Mouse (Mus musculus) CH12.LX (cell line): ENCODE results near the gene Tmem200b. TPM values are rescaled to one million over a fixed set of nuclear protein-coding genes. Genes with fewer than 3 reads are reported as not detected.

Experiments
- DNase-seq: peaks from one replicate; pipeline ENCODE4 v3.0.0-alpha.2; 2013; ENCODE audit errors: extremely low read depth
- H3K27ac ChIP-seq: 2 replicates; pipeline ENCODE4 v1.5.1; 2012; ENCODE audit warnings: low read depth, mild to moderate bottlenecking, control low read depth, moderate library complexity; ENCODE audit not compliant: insufficient read depth
- H3K27me3 ChIP-seq: replicated peaks from 2 replicates; pipeline ENCODE3; 2012; ENCODE audit warnings: inconsistent platforms
- H3K36me3 ChIP-seq, 2 experiments: replicated peaks in 1 of 2; 2 replicates each; pipeline versions ENCODE3 to v1.6.1; 2012; ENCODE audit warnings: inconsistent platforms in 1 of 2, low read length in 1 of 2, mild to moderate bottlenecking in 1 of 2, mixed read lengths in 1 of 2, moderate library complexity in 1 of 2; ENCODE audit not compliant: control insufficient read depth in 1 of 2, insufficient read depth in 1 of 2
- H3K4me1 ChIP-seq, 2 experiments: 2 replicates each; pipeline ENCODE4 v1.6.1; 2012; ENCODE audit warnings: inconsistent platforms in 1 of 2, moderate library complexity in 1 of 2; ENCODE audit not compliant: insufficient read depth in 2 of 2, control insufficient read depth in 1 of 2
- H3K4me2 ChIP-seq: 2 replicates; pipeline ENCODE4 v1.6.1; 2012; ENCODE audit warnings: low read depth, mild to moderate bottlenecking, control low read depth; ENCODE audit not compliant: poor library complexity, insufficient read depth, severe bottlenecking
- H3K4me3 ChIP-seq, 3 experiments: fragments of 150-350 bp in 1 of 3; sonication (generic) in 1 of 3; replicated peaks in 1 of 3; 2 replicates each; pipeline versions ENCODE3 to v1.5.1; 2011 to 2012; ENCODE audit warnings: low read depth in 2 of 3, low read length in 2 of 3, mild to moderate bottlenecking in 2 of 3, moderate library complexity in 2 of 3, control low read depth in 1 of 3, improper control_type of control experiment in 1 of 3, inconsistent platforms in 1 of 3, mixed read lengths in 1 of 3; ENCODE audit not compliant: poor library complexity in 1 of 3
- H3K79me2 ChIP-seq: replicated peaks from 2 replicates; pipeline ENCODE4 v1.6.1; 2012; ENCODE audit warnings: mild to moderate bottlenecking, moderate library complexity; ENCODE audit not compliant: control insufficient read depth, poor library complexity, insufficient read depth, severe bottlenecking; ENCODE audit errors: extremely low read depth
- H3K9ac ChIP-seq: 2 replicates; pipeline ENCODE4 v1.6.1; 2012; ENCODE audit warnings: low read depth, mild to moderate bottlenecking, control low read depth, moderate library complexity; ENCODE audit not compliant: insufficient read depth
- H3K9me3 ChIP-seq: replicated peaks from 2 replicates; pipeline ENCODE3; 2012; ENCODE audit warnings: low read length, inconsistent platforms, mixed read lengths
- BHLHE40 ChIP-seq: IDR thresholded peaks from 2 replicates; pipeline ENCODE4 v1.6.1; 2011; ENCODE audit warnings: mild to moderate bottlenecking, low read depth, low read length, improper control_type of control experiment
- ELF1 ChIP-seq: IDR thresholded peaks from 2 replicates; pipeline ENCODE4 v1.6.1; 2014; ENCODE audit warnings: low read depth, mild to moderate bottlenecking, inconsistent platforms, low read length, improper control_type of control experiment
- EP300 ChIP-seq: IDR thresholded peaks from 2 replicates; pipeline ENCODE4 v1.6.1; 2011; ENCODE audit warnings: low read length, improper control_type of control experiment
- HCFC1 ChIP-seq: IDR thresholded peaks from 2 replicates; pipeline ENCODE4 v1.6.1; 2012; ENCODE audit warnings: low read depth, mild to moderate bottlenecking, inconsistent platforms, low read length, improper control_type of control experiment
- IRF4 ChIP-seq: IDR thresholded peaks from 2 replicates; pipeline ENCODE4 v1.6.1; 2014; ENCODE audit warnings: low read depth, mild to moderate bottlenecking, inconsistent platforms, low read length, improper control_type of control experiment
- JUND ChIP-seq: conservative IDR thresholded peaks from 2 replicates; pipeline ENCODE4 v1.6.1; 2011; ENCODE audit warnings: low read depth, low read length, improper control_type of control experiment
- MAZ ChIP-seq: IDR thresholded peaks from 2 replicates; pipeline ENCODE4 v1.6.1; 2012; ENCODE audit warnings: low read depth, mild to moderate bottlenecking, inconsistent platforms, low read length, improper control_type of control experiment, moderate library complexity
- MYC ChIP-seq: IDR thresholded peaks from 2 replicates; pipeline ENCODE4 v1.6.1; 2011; ENCODE audit warnings: low read depth, mild to moderate bottlenecking, improper control_type of control experiment, low read length
- POLR2AphosphoS2 ChIP-seq: IDR thresholded peaks from 2 replicates; pipeline ENCODE4 v1.6.1; 2011; ENCODE audit warnings: low read depth, low read length, improper control_type of control experiment
- SIN3A ChIP-seq: IDR thresholded peaks from 2 replicates; pipeline ENCODE4 v1.6.1; 2012; ENCODE audit warnings: low read length, improper control_type of control experiment, inconsistent platforms
- TBP ChIP-seq: conservative IDR thresholded peaks from 2 replicates; pipeline ENCODE4 v1.6.1; 2011; ENCODE audit warnings: low read depth, low read length, improper control_type of control experiment
- USF1 ChIP-seq: IDR thresholded peaks from 2 replicates; pipeline ENCODE4 v1.6.1; 2014; ENCODE audit warnings: low read depth, mild to moderate bottlenecking, inconsistent platforms, low read length, improper control_type of control experiment
- USF2 ChIP-seq: conservative IDR thresholded peaks from 2 replicates; pipeline ENCODE4 v1.6.1; 2011; ENCODE audit warnings: low read depth, low read length, improper control_type of control experiment
- ZC3H11A ChIP-seq: IDR thresholded peaks from 2 replicates; pipeline ENCODE4 v1.6.1; 2012; ENCODE audit warnings: low read depth, mild to moderate bottlenecking, inconsistent platforms, low read length, improper control_type of control experiment
- ZKSCAN1 ChIP-seq: IDR thresholded peaks from 2 replicates; pipeline ENCODE4 v1.6.1; 2012; ENCODE audit warnings: low read depth, inconsistent platforms, low read length, improper control_type of control experiment, borderline replicate concordance
- ZMIZ1 ChIP-seq: IDR thresholded peaks from 2 replicates; pipeline ENCODE4 v1.6.1; 2012; ENCODE audit warnings: low read depth, mild to moderate bottlenecking, inconsistent platforms, low read length, improper control_type of control experiment
- ZNF384 ChIP-seq: IDR thresholded peaks from 2 replicates; pipeline ENCODE4 v1.6.1; 2012; ENCODE audit warnings: low read depth, low read length, improper control_type of control experiment, inconsistent platforms
- dilution Hi-C: fragments of 300-500 bp; cut with MboI; formaldehyde crosslinking; loops from 2 replicates; pipeline ENCODE4 v1.14.3; 2020; ENCODE audit warnings: low sequenced_read_pairs; ENCODE audit not compliant: extremely low pct_unique_long_range_greater_than_20kb, extremely low pct_ligation_motif_present
- in situ Hi-C: fragments of 300-500 bp; cut with MboI; formaldehyde crosslinking; loops from 3 replicates; pipeline ENCODE4 v1.14.3; 2019; ENCODE audit warnings: low sequenced_read_pairs, low pct_ligation_motif_present, low pct_unique_long_range_greater_than_20kb, mixed read lengths
- polyA plus RNA-seq: library from polyadenylated mRNA; unstranded; fragments of >175 nt; gene quantifications from 2 replicates; pipeline ENCODE4 v1.2.1, GENCODE M21; 2012; ENCODE audit warnings: low read depth; ENCODE audit not compliant: insufficient read length
- total RNA-seq, 2 experiments: library from RNA; depleted of rRNA; stranded (reverse); fragments of 300-350 nt in 1 of 2; fragments of >200 nt in 1 of 2; gene quantifications; 2 replicates each; pipeline ENCODE4 v1.2.3; 2012 to 2014

The Tmem200b gene
- total and polyA plus RNA-seq, 3 experiments: not detected

DNA sequence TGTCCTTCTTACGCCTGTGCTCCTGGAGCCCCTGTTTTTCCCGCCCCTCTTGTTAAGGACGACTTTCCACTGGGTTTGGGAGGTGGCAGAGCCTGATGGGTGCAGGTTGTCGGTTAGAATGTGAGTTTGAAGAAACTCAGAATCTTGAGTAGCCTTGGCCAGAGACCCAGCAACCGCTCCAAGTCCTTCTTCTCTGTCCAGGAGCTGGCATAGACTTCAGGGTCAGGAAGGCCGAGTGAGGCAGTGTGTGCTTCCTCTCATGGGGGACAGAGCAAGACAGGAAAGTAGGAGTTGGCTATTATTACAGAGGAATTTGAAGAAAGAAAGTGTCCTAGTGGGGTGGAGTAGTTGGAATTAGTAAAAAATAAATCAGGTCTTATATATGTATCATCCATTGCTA lies 38.0 kb upstream of the Tmem200b start:
- peaks cover 25 to 63% of the 10 kb centered on the region in 2 experiments for H3K36me3 ChIP-seq
- TF ChIP-seq POLR2AphosphoS2 (no peak), ELF1 (no peak), USF2 (no peak), IRF4 (no peak), ZMIZ1 (no peak), USF1 (no peak)
- no peak overlapping the region for H3K4me3 ChIP-seq
- in situ Hi-C loops (no loop called here), dilution Hi-C loops (no loop called here)
- H3K9me3 ChIP-seq: no peaks in the 10 kb centered on the region
- no peak for DNase-seq
- no peak overlapping the region for H3K9ac ChIP-seq
- no peak overlapping the region for H3K27ac ChIP-seq
- no peaks in the 10 kb centered on the region for H3K27me3 ChIP-seq
- H3K4me2 ChIP-seq: no peak overlapping the region
- peaks cover 97% of the 10 kb centered on the region for H3K79me2 ChIP-seq
- H3K4me1 ChIP-seq: peaks cover 6 to 42% of the 10 kb centered on the region in 2 experiments

DNA sequence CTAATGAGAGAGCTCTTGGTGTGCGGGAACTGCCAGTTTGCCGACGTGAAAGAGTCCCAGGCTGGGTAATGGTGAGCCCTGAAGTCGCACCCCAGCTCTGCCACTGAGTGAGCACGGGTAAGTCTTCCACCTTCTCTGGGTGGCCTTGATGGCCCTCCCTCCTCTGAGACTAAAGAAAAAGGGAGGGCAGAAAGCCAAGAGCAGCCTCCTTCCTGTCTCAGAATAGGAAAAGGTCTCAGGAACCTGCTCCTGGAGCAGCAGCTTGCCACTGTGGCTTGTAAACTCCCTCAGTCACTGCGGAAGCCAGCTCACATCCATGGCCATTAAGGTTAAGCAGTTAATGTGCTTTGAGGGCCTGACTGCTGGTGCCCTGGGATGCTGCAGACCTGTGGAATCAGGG lies 36.2 kb upstream of the Tmem200b start:
- Histone ChIP-seq H3K9ac (no peak overlapping the region), H3K9me3 (no peaks in the 10 kb centered on the region), H3K27me3 (no peaks in the 10 kb centered on the region), H3K4me1 (peaks cover 0 to 31% of the 10 kb centered on the region in 2 experiments; a peak in 3 of 4 replicates), H3K27ac (no peak overlapping the region), H3K79me2 (peaks cover 97% of the 10 kb centered on the region), H3K4me3 (no peak overlapping the region), H3K4me2 (no peak overlapping the region), H3K36me3 (peaks cover 27 to 73% of the 10 kb centered on the region in 2 experiments)
- TF ChIP-seq MYC (no peak), MAZ (no peak), ZNF384 (no peak), IRF4 (no peak), ZC3H11A (no peak), TBP (no peak), BHLHE40 (no peak), HCFC1 (no peak), SIN3A (no peak), JUND (no peak), EP300 (no peak), ZKSCAN1 (no peak)
- no peak for DNase-seq
- dilution Hi-C loops (no loop called here), in situ Hi-C loops (no loop called here)
